Mouse (Mus musculus) MEL-GATA-1-ER (cell line): ENCODE measurements around the gene Draxin.
A peak's percentile ranks its signal among the peaks of the same experiment; 100 is the strongest.
"Not testable (repeated sequence)": the region's sequence is repeated elsewhere in the genome, so short reads cannot be mapped to it uniquely, and the experiment has no call there.

Experiments used
- DNase-seq: peaks from one replicate; pipeline ENCODE4 v3.0.0-alpha.2; 2012; ENCODE audit warnings: low read depth; ENCODE audit errors: extremely low read depth

Draxin gene

GRCm38 (mm10) chr4:148152547-148152946 is 22.0 kb upstream of the Draxin start:
- DNase-seq: no peak

- peak; percentile 92 for DNase-seq
Measured at GRCm38 (mm10) chr4:148151267-148152168, 21.0 kb upstream of the Draxin start, which contains the start of gene Fbxo6. Fbxo6 (minus strand) TSS chr4:148152140.

GRCm38 (mm10) chr4:148150953-148151266 is 20.4 kb upstream of the Draxin start:
- DNase-seq: no peak

GRCm38 (mm10) chr4:148150242-148150641 is 19.7 kb upstream of the Draxin start:
- DNase-seq: no peak

- DNase-seq: no peak
Measured at GRCm38 (mm10) chr4:148149540-148149939, 19.0 kb upstream of the Draxin start.

GRCm38 (mm10) chr4:148147714-148148113 is 17.2 kb upstream of the Draxin start:
- DNase-seq: no peak

GRCm38 (mm10) chr4:148143721-148144120 is 13.2 kb upstream of the Draxin start:
- DNase-seq: no peak

GRCm38 (mm10) chr4:148140098-148141011 is 9.9 kb upstream of the Draxin start:
- DNase-seq: peak; percentile 90

GRCm38 (mm10) chr4:148139767-148140097 is 9.2 kb upstream of the Draxin start:
- DNase-seq: no peak

GRCm38 (mm10) chr4:148137503-148137902 is 7.0 kb upstream of the Draxin start:
- no peak for DNase-seq

GRCm38 (mm10) chr4:148134988-148135387 is 4.5 kb upstream of the Draxin start:
- DNase-seq: no peak

GRCm38 (mm10) chr4:148131497-148132081 is 1.1 kb upstream of the Draxin start:
- no peak for DNase-seq

- no peak for DNase-seq
Measured at GRCm38 (mm10) chr4:148130133-148130532, 365 bp downstream of the Draxin start, which contains the start of gene Mad2l2. Mad2l2 (plus strand) TSS chr4:148130384.

GRCm38 (mm10) chr4:148128672-148129071 is 1.8 kb downstream of the Draxin start:
- DNase-seq: no peak

GRCm38 (mm10) chr4:148128241-148128640 is 2.3 kb downstream of the Draxin start:
- DNase-seq: no peak

- DNase-seq: no peak
Measured at GRCm38 (mm10) chr4:148122694-148123066, 7.8 kb downstream of the Draxin start.

GRCm38 (mm10) chr4:148121982-148122693 is 8.4 kb downstream of the Draxin start:
- DNase-seq: no peak

GRCm38 (mm10) chr4:148121362-148121761 is 9.1 kb downstream of the Draxin start:
- DNase-seq: no peak

- DNase-seq: no peak
Measured at GRCm38 (mm10) chr4:148120555-148120954, 9.9 kb downstream of the Draxin start.

- DNase-seq: not testable (repeated sequence)
Measured at GRCm38 (mm10) chr4:148119578-148119977, 10.9 kb downstream of the Draxin start.

- no peak for DNase-seq
Measured at GRCm38 (mm10) chr4:148117392-148117791, 13.1 kb downstream of the Draxin start.
